Mouse (Mus musculus): ENCODE data around the gene Rnaseh2b.

The Rnaseh2b gene

DNA sequence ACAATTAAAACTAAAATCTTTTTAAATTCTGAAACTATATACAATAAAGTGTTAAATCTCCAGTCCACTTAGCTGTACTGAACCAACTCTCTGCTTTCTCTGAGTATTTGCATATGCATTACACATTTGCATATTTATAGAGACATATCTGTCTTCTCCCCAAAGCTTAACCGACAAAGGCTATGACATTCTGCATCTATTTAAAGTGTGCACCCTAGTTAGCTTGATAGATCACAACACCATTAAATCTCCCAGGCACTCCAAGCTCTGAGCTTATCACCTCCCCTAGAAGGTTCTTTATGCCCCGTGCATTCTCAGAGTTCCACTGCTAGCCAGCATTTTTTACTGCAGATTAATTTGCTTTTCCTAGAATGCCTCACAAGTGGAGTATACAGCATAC, 16.6 kb downstream of the Rnaseh2b start:
- in situ Hi-C loops (cut with MboI; ENCODE audit: low sequenced_read_pairs) = no loop called here

GRCm38 (mm10) chr14:62311672-62312071, 19.3 kb downstream of the Rnaseh2b start:
- in situ Hi-C loops (cut with MboI; ENCODE audit: low sequenced_read_pairs) = no loop called here

DNA sequence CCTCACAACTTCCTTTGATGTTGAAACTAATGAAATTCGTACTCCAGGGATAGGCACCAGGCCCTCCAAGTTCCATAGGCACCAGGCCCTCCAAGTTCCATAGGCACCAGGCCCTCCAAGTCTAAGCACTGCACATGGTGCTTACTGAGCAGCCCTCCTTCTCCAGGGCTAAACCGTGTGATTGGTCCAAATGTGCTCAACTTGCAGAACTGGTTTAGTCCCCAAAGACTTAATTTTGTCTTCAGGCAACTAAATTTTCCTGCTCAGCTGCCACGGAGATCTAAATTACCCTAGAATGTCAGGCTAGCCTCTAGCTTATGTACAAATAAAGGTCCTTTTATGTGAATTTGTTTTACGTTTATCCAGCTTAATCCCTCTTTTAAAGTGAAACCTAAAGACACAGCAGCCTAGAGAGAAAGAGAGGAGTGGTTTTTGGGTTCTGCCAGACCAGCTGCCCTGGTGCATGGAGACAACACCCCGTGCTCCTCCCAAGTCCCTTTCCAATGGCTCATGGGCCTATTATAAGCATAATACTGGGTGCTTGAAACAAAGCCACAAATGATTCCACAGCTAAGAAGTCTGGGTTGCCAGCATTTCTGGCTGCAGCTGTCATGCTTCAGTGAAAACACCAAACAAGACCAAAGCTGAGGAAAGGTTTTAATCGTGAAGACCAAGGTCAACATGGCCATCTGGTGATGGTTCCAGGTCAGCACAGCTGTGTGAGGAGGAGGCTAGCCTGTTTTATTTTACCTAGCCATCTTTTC, 30.4 kb downstream of the Rnaseh2b start:
- in situ Hi-C loops (cut with MboI; ENCODE audit: low sequenced_read_pairs) = no loop called here

DNA sequence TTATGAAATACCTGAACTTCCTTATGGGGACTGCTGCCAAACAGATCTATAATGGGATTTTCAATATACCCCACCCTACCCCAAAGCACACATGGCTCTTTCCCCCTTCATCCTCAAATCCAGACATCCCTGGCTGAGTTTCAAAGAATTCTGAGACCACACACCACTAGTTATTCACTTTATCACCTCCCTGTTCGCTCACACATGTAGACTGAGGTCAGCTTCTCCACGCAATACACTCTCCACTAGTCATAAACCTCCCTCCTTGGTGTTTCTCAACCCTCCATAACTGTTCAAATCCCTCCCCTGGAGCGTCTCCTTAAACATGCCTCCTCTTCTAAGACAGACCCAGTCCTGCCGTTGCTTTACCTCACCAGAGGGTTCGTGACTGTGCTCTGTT, 31.1 kb downstream of the Rnaseh2b start:
- in situ Hi-C loops (cut with MboI; ENCODE audit: low sequenced_read_pairs) = no loop called here

- in situ Hi-C loops (cut with MboI; ENCODE audit: low sequenced_read_pairs) = no loop called here
These were observed 32.6 kb downstream of the Rnaseh2b start for GRCm38 (mm10) chr14:62324943-62325342.

- in situ Hi-C loops (cut with MboI; ENCODE audit: low sequenced_read_pairs) = no loop called here
These were observed 33.6 kb downstream of the Rnaseh2b start for GRCm38 (mm10) chr14:62326026-62326425.

DNA sequence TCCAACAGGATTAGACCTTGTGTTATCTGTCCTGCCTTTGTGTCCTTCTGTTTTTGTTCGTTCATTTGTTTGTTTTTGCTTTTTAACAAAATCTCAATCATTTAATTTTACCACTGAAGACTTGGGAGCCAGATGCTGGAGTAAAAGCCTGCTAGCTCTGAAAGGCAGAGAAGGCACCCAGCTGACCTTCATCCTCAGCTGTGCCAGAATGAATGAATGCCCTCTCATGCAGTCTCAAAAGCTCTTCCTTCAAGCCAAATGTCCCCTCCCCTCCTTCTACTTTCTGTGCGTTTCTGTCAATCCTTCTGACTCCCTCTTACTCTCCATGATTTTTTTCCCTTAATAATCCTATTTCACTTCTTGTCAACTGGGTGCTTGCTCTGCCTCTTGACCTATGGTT, 34.8 kb downstream of the Rnaseh2b start:
- in situ Hi-C loops (cut with MboI; ENCODE audit: low sequenced_read_pairs) = no loop called here

- in situ Hi-C loops (cut with MboI; ENCODE audit: low sequenced_read_pairs) = no loop called here
These were observed 36.2 kb downstream of the Rnaseh2b start for GRCm38 (mm10) chr14:62328606-62329005.

GRCm38 (mm10) chr14:62329631-62330030, 37.2 kb downstream of the Rnaseh2b start:
- in situ Hi-C loops (cut with MboI; ENCODE audit: low sequenced_read_pairs) = no loop called here

GRCm38 (mm10) chr14:62331457-62331856, 39.1 kb downstream of the Rnaseh2b start:
- in situ Hi-C loops (cut with MboI; ENCODE audit: low sequenced_read_pairs) = no loop called here

DNA sequence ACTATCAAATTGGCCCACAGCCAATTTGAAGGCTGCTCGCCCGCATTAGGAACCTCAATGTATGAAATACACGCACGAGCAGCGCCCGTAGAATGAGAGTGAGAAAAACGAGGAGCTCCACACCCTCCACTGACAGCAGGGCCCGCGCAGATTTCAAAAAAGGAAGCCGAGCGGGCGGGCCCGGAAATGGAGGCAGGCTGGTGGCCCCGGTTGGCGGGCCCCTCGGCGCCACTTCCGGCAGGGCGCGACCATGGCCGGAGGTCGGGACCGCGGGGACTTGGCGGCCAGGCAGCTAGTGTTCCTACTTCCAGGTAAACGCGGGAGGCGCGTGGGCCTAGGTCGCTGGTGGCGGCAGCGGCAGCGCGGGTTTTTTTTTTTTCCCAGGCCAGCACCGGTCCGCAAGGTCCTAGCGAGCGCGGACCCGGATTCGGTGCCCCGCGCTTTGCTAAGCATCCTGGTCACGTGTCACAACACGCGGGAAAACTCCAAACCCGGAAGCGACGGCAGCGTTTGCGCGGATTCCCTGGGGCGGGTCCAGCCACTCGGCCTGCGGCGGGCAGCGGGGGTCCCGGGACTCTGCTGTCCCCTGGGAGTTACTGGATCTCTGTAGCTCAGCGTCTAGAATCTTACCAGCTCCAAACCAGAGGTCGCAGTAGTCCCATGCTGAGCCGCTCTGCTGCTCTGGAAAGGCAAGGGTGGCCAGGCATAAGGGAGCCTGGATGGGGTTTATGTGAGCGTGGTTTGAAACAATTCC, 39.7 kb downstream of the Rnaseh2b start:
- in situ Hi-C loops (cut with MboI; ENCODE audit: low sequenced_read_pairs) = no loop called here

DNA sequence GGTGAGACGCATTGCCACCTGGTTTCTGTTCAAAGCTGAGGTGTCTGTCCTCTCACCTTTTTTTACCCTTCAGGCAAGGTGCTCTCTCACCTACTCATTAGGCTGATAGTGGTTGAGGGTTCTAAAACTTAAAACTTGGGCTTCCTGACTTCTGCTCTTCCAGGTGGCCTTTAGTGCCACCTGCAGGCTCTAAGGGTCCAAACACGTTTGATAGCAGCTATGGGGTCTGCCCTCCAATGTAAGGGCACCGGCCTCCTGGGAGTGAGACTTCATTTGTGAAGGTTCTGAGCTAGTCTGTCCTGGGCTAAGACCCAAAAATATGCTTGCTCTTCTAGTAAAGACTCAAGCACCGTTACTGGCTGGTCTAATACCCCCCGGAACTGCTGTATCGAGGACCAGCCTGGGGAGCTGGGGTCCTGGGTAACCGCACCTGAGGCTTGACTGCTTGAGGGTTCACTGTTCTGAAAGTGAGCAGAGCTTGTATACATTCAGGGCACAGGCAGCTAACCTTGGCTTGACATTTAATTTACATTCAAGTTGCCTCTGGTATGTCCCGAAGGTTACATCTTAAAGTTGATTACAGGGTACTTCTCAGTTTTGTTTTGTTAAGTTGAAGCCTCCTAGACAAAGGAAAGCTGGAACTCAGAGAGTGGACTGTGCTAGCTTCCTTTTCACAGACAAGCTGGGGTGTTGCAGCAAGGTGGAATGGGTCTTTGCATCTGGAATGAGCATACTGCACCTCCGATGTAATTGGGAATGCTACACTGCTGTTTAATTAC, 41.7 kb downstream of the Rnaseh2b start:
- in situ Hi-C loops (cut with MboI; ENCODE audit: low sequenced_read_pairs) = no loop called here

DNA sequence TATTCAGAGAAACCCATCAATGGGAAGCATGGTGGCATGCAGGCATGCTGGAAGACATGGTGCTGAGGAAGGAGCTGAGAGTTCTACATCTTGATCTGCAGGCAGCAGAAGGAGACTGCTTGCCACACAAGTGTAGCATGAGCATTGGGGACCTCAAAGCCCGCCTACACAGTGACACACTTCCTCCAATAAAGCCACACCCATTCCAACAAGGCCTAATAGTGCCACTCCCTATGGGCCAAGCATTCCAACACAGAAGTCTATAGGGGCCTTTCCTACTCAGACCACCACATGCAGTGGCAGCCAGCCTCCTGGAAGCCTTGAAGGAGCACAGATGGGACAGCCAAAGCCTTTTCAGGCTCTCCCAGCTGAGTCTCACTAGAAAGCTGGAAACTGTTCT, 46.8 kb downstream of the Rnaseh2b start:
- in situ Hi-C loops (cut with MboI; ENCODE audit: low sequenced_read_pairs) = no loop called here

DNA sequence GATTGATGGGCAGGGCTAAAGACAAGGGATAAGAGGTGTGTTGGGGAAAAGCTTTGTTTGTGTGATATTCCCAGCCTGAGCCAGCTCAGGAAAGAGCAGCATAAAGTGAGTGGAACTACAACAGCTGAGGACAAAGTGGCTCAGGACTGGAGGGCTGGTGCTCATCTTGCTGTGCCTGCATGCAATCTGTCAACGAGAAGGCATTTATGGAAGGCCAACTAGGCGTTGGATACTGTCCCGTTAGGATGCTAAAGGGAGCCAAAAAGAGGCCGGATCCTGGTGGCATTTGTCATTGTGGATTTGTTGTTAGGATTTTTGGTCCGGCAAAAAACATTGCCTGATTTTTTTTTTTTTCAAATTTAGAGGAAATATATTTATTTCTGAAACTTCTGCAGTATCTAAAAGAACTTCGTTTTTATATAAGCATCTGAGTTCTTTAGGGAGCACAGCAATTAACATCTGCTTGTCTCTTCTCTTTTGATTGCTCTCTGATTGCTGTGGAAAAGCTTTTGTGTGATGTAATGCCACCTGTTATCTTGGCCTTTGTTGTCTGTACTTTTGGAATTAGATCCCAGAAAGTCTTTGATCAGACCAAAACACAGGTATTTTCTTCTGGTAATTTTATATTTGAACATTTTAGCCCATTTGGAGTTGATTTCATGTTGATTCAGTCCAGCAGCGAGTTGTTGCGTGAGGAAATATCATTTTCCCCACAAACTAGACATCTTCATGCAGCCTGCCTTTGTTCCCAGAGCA, 49.7 kb downstream of the Rnaseh2b start:
- in situ Hi-C loops (cut with MboI; ENCODE audit: low sequenced_read_pairs) = no loop called here

- in situ Hi-C loops (cut with MboI; ENCODE audit: low sequenced_read_pairs) = no loop called here
These were observed 50.3 kb downstream of the Rnaseh2b start for GRCm38 (mm10) chr14:62342643-62343144.

GRCm38 (mm10) chr14:62346570-62346969, 54.2 kb downstream of the Rnaseh2b start:
- in situ Hi-C loops (cut with MboI; ENCODE audit: low sequenced_read_pairs) = no loop called here

GRCm38 (mm10) chr14:62347103-62347502, 54.7 kb downstream of the Rnaseh2b start:
- in situ Hi-C loops (cut with MboI; ENCODE audit: low sequenced_read_pairs) = no loop called here

DNA sequence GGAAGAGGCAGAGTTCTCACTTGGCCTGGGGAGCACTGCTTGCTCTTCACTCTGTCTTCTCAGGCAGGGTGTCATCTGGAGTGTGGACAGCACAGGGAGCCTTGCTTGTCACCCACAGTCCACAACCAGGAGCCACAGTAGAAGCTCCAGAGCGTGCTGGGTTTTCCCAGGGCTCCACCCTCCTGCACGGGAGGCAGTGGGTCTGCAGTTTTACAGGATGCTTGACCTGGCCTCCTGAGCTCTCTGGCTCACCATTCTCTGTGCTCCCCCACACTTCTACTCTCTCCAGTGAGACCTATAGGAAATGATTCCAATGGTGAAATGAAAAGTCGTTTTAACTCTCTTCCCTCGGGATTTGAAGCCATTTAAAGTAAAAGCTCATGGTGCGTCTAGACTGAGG, 57.4 kb downstream of the Rnaseh2b start:
- in situ Hi-C loops (cut with MboI; ENCODE audit: low sequenced_read_pairs) = no loop called here

DNA sequence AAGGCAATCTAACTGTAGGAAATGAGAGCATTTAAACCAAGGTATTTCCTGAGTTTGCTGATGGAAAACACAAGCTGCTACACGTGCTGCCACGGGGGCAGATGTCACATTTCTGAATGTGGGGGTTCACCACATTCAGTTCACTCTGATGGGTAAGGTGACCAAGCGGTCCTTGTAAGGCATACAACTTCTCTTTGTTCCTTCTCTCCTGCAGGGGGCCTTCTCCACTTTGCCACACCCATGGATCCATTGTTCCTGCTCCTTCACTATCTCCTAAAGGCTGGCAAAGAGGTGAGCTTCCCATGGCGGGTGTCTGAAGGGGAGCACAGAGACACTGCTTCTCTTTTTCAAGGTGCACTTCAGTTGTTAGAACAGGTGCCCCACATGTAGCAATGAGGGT, 57.8 kb downstream of the Rnaseh2b start:
- in situ Hi-C loops (cut with MboI; ENCODE audit: low sequenced_read_pairs) = no loop called here

DNA sequence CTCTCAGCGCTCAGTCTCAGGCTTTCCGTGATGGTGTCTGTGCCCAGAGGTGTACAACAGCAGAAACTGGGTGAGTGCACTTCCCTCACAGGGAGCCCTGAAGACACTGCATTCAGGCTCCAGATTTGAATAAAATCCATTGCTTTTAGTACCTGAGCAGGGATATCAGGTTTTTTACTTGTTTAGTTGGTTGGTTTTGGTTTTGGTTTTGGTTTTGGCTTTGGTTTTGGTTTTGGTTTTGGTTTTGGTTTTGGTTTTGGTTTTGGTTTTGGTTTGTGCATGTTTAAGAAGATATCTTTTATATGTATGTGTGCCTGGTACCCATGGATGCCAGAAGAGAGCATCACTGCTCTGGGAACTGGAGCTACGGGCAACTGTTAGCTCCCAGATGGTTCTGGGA, 58.5 kb downstream of the Rnaseh2b start:
- in situ Hi-C loops (cut with MboI; ENCODE audit: low sequenced_read_pairs) = no loop called here

- in situ Hi-C loops (cut with MboI; ENCODE audit: low sequenced_read_pairs) = no loop called here
These were observed 61.0 kb downstream of the Rnaseh2b start for GRCm38 (mm10) chr14:62353372-62353771.

All from CH12F3 (cell line).